Mouse (Mus musculus) forebrain, embryonic 15.5 days (tissue): ENCODE data around the gene Gm20671. TPM values are rescaled to one million over a fixed set of nuclear protein-coding genes. Genes with fewer than 3 reads are reported as not detected.
"Not testable (repeated sequence)": the region's sequence is repeated elsewhere in the genome, so short reads cannot be mapped to it uniquely, and the experiment has no call there.

ENCODE experiments used
- ATAC-seq: fragments of 200-750 bp; cut with Nextera tagmentation; replicated peaks from 2 replicates; pipeline ENCODE4 v1.8.0; 2017; ENCODE audit warnings: mild to moderate bottlenecking, moderate TSS enrichment, moderate library complexity
- H3K27ac ChIP-seq: fragments of 300-500 bp; sonication (generic); replicated peaks from 2 replicates; pipeline ENCODE4 v1.5.1; 2015; ENCODE audit warnings: mild to moderate bottlenecking, inconsistent platforms
- H3K27me3 ChIP-seq: fragments of 300-500 bp; sonication (generic); 2 replicates; pipeline ENCODE4 v1.6.1; 2015; ENCODE audit warnings: inconsistent platforms
- H3K36me3 ChIP-seq: fragments of 300-500 bp; sonication (generic); 2 replicates; pipeline ENCODE4 v1.6.1; 2015; ENCODE audit warnings: mild to moderate bottlenecking, inconsistent platforms
- H3K4me1 ChIP-seq: fragments of 300-500 bp; sonication (generic); 2 replicates; pipeline ENCODE4 v1.6.1; 2015; ENCODE audit warnings: inconsistent platforms
- H3K4me2 ChIP-seq: fragments of 300-500 bp; sonication (generic); replicated peaks from 2 replicates; pipeline ENCODE4 v1.6.1; 2015; ENCODE audit warnings: mild to moderate bottlenecking, inconsistent platforms
- H3K4me3 ChIP-seq: fragments of 300-500 bp; sonication (generic); 2 replicates; pipeline ENCODE4 v1.5.1; 2015; ENCODE audit warnings: mild to moderate bottlenecking, inconsistent platforms
- H3K9ac ChIP-seq: fragments of 300-500 bp; sonication (generic); replicated peaks from 2 replicates; pipeline ENCODE4 v1.6.1; 2015; ENCODE audit warnings: mild to moderate bottlenecking, inconsistent platforms
- H3K9me3 ChIP-seq: fragments of 300-500 bp; sonication (generic); 2 replicates; pipeline ENCODE4 v1.6.1; 2016; ENCODE audit warnings: inconsistent platforms
- WGBS: fragments of 180-500 bp; shearing (Covaris S2); methylation state at CpG from one replicate; pipeline ENCODE4 v1.1.7; 2015; ENCODE audit warnings: mixed read lengths; 5-methylcytosine and 5-hydroxymethylcytosine counted together
- polyA plus RNA-seq: library from polyadenylated mRNA; unstranded; fragments of >200 nt; fragmentation: Nextera tagmentation; extraction: Ambion mirVana; gene quantifications from 2 replicates; pipeline ENCODE4 v1.2.1, GENCODE M21; 2015

Gm20671 gene
- polyA plus RNA-seq, 1 experiment from 2014 or later = not detected

GRCm38 (mm10) chr5:32722711-32723110 is 104.2 kb downstream of the Gm20671 start:
- WGBS = 86% methylated on average over 8 of the region's 8 CpGs
- H3K27ac ChIP-seq, H3K27me3 ChIP-seq, H3K4me3 ChIP-seq, H3K4me1 ChIP-seq, H3K9me3 ChIP-seq, H3K4me2 ChIP-seq, H3K36me3 ChIP-seq, H3K9ac ChIP-seq, ATAC-seq: not testable (repeated sequence)

GRCm38 (mm10) chr5:32722263-32722662 is 104.6 kb downstream of the Gm20671 start:
- 70% methylated on average over 7 of the region's 7 CpGs for WGBS
- H3K27ac ChIP-seq = no peak overlapping the region
- no peaks in the 10 kb centered on the region for H3K4me1 ChIP-seq
- H3K9ac ChIP-seq = no peak overlapping the region
- ATAC-seq = no peak
- H3K4me2 ChIP-seq = no peak overlapping the region
- H3K4me3 ChIP-seq = no peak overlapping the region
- H3K27me3 ChIP-seq = no peaks in the 10 kb centered on the region
- H3K36me3 ChIP-seq = no peaks in the 10 kb centered on the region
- H3K9me3 ChIP-seq = 0 out of 2 replicates have a peak, but pooled peaks cover 3% of the 10 kb centered on the region

DNA sequence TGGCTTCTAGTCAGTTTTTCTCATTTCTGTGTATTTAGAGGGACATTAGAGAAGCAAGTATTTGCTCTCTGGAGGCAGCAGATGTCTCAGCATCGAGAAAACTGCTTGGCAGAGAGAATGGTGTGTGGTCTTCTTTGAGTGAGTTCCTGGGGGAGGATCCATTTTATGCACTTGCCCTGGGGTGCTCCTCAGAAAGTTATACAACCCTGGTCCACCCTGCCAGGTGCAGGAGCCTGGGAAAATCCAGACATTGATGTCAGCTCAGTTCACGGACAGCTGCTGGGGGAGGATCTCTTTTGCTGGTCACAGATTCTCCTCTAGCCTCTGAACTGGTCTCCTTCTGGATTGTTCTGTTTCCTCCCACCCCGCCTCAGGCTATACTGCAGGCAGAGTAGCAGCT is 105.6 kb downstream of the Gm20671 start:
- Histone ChIP-seq H3K4me1 (no peaks in the 10 kb centered on the region), H3K9ac (no peak overlapping the region), H3K36me3 (no peaks in the 10 kb centered on the region), H3K9me3 (0 out of 2 replicates have a peak, but pooled peaks cover 3% of the 10 kb centered on the region), H3K4me2 (no peak overlapping the region), H3K27ac (no peak overlapping the region), H3K4me3 (no peak overlapping the region), H3K27me3 (no peaks in the 10 kb centered on the region)
- ATAC-seq = no peak
- WGBS = 73% methylated on average over 3 of the region's 3 CpGs

- no peaks in the 10 kb centered on the region for H3K27me3 ChIP-seq
- H3K36me3 ChIP-seq = no peaks in the 10 kb centered on the region
- no peak for ATAC-seq
- no peak overlapping the region for H3K27ac ChIP-seq
- 85% methylated on average over 9 of the region's 9 CpGs for WGBS
- no peak overlapping the region for H3K9ac ChIP-seq
- no peak overlapping the region for H3K4me3 ChIP-seq
- H3K4me1 ChIP-seq = no peaks in the 10 kb centered on the region
- no peak overlapping the region for H3K4me2 ChIP-seq
- H3K9me3 ChIP-seq = 0 out of 2 replicates have a peak, but pooled peaks cover 2% of the 10 kb centered on the region
These were observed 106.5 kb downstream of the Gm20671 start for GRCm38 (mm10) chr5:32720416-32720815.

- 79% methylated on average over 6 of the region's 6 CpGs for WGBS
- no peak overlapping the region for H3K4me3 ChIP-seq
These were observed 108.0 kb downstream of the Gm20671 start for GRCm38 (mm10) chr5:32718916-32719315.

DNA sequence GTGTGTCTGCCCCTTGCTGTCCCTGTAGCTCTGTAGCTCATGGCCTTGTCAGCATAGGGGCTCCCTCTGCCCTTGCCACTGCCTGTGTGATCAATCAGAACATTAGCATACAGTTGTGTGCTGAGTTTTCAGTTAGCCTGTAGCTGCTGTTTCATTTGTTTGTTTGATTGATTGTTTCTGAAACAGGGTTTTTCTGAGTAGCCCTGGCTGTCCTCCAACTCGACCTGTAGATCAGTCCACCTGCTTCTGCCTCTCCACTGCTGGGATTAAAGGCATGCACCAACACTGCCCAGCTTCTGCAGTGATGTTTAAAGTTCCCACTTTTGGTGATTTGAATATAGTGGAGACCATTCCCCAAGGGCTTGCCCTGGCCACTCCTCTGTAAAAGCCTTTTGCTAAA is 109.2 kb downstream of the Gm20671 start:
- H3K4me3 ChIP-seq = no peak overlapping the region

More at GRCm38 (mm10) chr5:32718916-32719315, 108.0 kb downstream of the Gm20671 start:
- Histone ChIP-seq H3K27me3 (no peaks in the 10 kb centered on the region), H3K36me3 (no peaks in the 10 kb centered on the region), H3K9ac (no peak overlapping the region), H3K9me3 (no peaks in the 10 kb centered on the region), H3K4me2 (no peak overlapping the region), H3K27ac (no peak overlapping the region), H3K4me1 (no peaks in the 10 kb centered on the region)
- no peak for ATAC-seq

DNA sequence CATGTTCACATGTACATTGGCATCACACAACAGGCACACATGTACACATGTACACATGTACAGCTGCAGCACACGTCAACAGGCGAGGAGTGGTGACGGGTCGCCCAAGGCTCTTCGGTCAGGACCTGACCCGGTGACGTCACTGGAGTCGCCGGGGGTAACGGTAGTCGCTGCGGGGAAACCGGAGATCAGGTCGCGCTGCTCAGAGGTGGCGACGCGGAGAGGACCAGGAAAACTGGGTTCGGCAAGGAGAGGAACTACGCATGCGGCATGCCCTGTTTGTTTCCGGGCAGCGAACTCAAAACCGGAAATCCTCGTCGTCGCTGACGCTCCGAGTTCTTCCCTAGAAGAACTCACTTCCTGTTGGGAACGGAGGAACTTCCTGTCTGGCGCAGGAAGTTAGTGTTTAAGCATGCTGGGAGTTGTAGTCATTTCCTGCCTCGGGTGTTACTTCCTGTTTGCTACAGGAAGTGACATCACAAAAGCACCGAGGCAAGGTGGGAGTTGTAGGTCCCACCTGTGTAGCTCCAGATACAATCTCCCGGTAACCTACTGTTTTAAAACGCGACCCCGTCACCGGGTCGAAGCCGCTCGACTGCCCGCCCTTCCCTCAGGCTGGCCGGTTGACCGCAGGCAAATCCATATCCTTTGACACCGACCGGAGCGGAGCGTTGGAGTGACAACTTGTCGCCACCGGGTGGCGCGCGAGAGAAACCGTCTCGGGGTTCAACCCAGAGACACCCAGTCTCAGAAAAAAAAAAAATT is 113.0 kb downstream of the Gm20671 start:
- under 1% methylated on average over 55 of the region's 55 CpGs for WGBS
- Histone ChIP-seq H3K9me3 (no peaks in the 10 kb centered on the region), H3K27me3 (no peaks in the 10 kb centered on the region), H3K4me2 (peak overlapping the region; percentile 72), H3K27ac (peak overlapping the region; percentile 90), H3K36me3 (no peaks in the 10 kb centered on the region), H3K4me3 (peak overlapping the region; percentile 60), H3K9ac (peak overlapping the region; percentile 65), H3K4me1 (peaks cover 13% of the 10 kb centered on the region)
- peak; percentile 98 for ATAC-seq

More for the DNA sequence above, 109.2 kb downstream of the Gm20671 start:
- WGBS = 64% methylated on average over 1 of the region's 1 CpGs
- Histone ChIP-seq H3K9me3 (no peaks in the 10 kb centered on the region), H3K9ac (no peak overlapping the region), H3K27ac (no peak overlapping the region), H3K4me2 (no peak overlapping the region), H3K4me1 (peaks cover 7% of the 10 kb centered on the region), H3K36me3 (no peaks in the 10 kb centered on the region), H3K27me3 (no peaks in the 10 kb centered on the region)
- ATAC-seq = no peak

GRCm38 (mm10) chr5:32713042-32713702 is 113.7 kb downstream of the Gm20671 start:
- H3K27ac ChIP-seq = peak overlapping the region; percentile 90
- WGBS = 11% methylated on average over 2 of the region's 2 CpGs
- peak overlapping the region; percentile 65 for H3K9ac ChIP-seq
- no peaks in the 10 kb centered on the region for H3K36me3 ChIP-seq
- H3K27me3 ChIP-seq = no peaks in the 10 kb centered on the region
- H3K4me1 ChIP-seq = peaks cover 13% of the 10 kb centered on the region
- H3K9me3 ChIP-seq = no peaks in the 10 kb centered on the region
- no peak for ATAC-seq
- H3K4me2 ChIP-seq = peak overlapping the region; percentile 72
- H3K4me3 ChIP-seq = peak overlapping the region; percentile 60

GRCm38 (mm10) chr5:32712221-32713041 is 114.5 kb downstream of the Gm20671 start:
- no peak for ATAC-seq
- Histone ChIP-seq H3K4me2 (peak overlapping the region; percentile 72), H3K27ac (peak overlapping the region; percentile 90; the same call in 1 of the 2 replicates), H3K27me3 (no peaks in the 10 kb centered on the region), H3K4me3 (peak overlapping the region; percentile 60; the same call in 1 of the 2 replicates), H3K9ac (no peak overlapping the region), H3K4me1 (peaks cover 13% of the 10 kb centered on the region), H3K9me3 (no peaks in the 10 kb centered on the region), H3K36me3 (no peaks in the 10 kb centered on the region)
- WGBS = 69% methylated on average over 4 of the region's 4 CpGs

DNA sequence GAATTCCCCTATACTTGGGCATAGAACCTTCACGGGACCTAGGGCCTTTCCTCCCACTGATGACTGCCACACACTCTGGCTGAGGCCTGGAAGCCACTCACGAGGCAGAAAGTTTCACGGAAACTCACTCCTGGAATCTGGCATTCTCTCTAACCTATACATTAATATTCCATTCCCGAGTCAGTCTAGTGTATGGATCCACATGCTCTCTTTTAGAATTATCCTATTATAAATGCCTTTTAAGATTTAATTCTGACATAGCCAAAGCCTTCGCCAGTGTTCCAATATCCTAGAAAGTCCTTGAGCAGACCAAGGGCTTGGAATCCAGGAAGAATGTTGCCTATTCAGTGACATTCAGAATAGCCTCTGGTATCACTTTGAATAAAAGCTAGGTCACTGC is 115.4 kb downstream of the Gm20671 start:
- Histone ChIP-seq H3K9me3 (no peaks in the 10 kb centered on the region), H3K9ac (no peak overlapping the region), H3K36me3 (no peaks in the 10 kb centered on the region), H3K27ac (no peak overlapping the region), H3K4me1 (peaks cover 13% of the 10 kb centered on the region), H3K4me3 (no peak overlapping the region), H3K27me3 (no peaks in the 10 kb centered on the region), H3K4me2 (no peak overlapping the region)
- ATAC-seq = no peak
- 65% methylated on average over 5 of the region's 5 CpGs for WGBS

DNA sequence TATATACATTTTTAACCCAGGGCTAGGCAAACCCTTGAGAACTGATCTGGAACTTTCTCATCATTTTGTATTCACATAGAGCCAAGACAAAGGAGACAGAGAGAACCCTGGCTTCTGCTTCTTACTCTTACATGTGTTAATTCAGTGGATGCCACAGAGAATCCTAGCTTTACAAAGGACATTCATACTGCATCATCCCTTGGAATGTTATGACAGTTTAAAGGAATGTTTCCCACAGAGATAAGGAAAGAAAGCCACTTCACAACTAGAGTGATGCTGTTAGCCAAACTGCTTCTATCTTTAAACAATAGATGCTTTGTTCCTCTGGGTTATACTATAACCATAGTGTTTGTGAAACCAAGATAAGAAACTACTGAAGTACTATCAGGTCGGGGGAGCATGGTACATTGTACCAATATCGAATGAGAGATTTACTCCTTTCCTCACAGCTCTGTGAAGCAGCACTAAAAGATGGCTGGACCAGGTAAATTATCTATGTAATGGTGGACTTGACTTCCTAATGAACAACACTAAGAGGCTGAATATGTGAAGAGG is 120.6 kb downstream of the Gm20671 start:
- Histone ChIP-seq H3K4me2 (no peak overlapping the region), H3K27me3 (no peaks in the 10 kb centered on the region), H3K9ac (no peak overlapping the region), H3K4me3 (no peak overlapping the region), H3K27ac (no peak overlapping the region), H3K36me3 (no peaks in the 10 kb centered on the region), H3K9me3 (no peaks in the 10 kb centered on the region), H3K4me1 (no peaks in the 10 kb centered on the region)
- ATAC-seq = no peak
- 85% methylated on average over 2 of the region's 2 CpGs for WGBS
